Mouse (Mus musculus): ENCODE measurements around the gene 4930556J24Rik. TPM values are rescaled to one million over a fixed set of nuclear protein-coding genes. Genes with fewer than 3 reads are reported as not detected.

The 4930556J24Rik gene
- polyA plus RNA-seq, 1 experiment from 2014 or later = not detected

GRCm38 (mm10) chr11:3893970-3894369, 82.6 kb downstream of the 4930556J24Rik start:
- Histone ChIP-seq H3K4me1 (ENCODE audit: insufficient read depth) (peaks cover 11% of the 10 kb centered on the region), H3K36me3 (replicated peaks; ENCODE audit: insufficient read depth, low read length) (no peaks in the 10 kb centered on the region), H3K27ac (ENCODE audit: low read depth) (no peak overlapping the region), H3K9me3 (ENCODE audit: low read length) (no peaks in the 10 kb centered on the region), H3K4me3 (ENCODE audit: low read depth, low read length) (no peak overlapping the region), H3K27me3 (ENCODE audit: insufficient read depth, low read length) (no peaks in the 10 kb centered on the region), H3K9ac (replicated peaks) (no peak overlapping the region), H3K4me2 (ENCODE audit: low read depth, low read length) (no peak overlapping the region)
- WGBS (ENCODE audit: insufficient replicate concordance) = 66% methylated on average over 6 of the region's 6 CpGs
- DNase-seq (no peak), ATAC-seq (no peak)
- TF ChIP-seq CTCF (IDR thresholded peaks at IDR 0.05; ENCODE audit: low read depth) (no peak), EP300 (IDR thresholded peaks at IDR 0.05; ENCODE audit: low read depth) (no peak)

Other genes with a start within 250 kb of the 4930556J24Rik start
- gene Osbp2, start 112.9 kb downstream of the 4930556J24Rik start, polyA plus RNA-seq (2015; fragmentation: Nextera tagmentation; extraction: Ambion mirVana) = 0.07 TPM in 1 of 2 replicates, not detected in the other
- gene 4921536K21Rik, start 81.7 kb downstream of the 4930556J24Rik start, polyA plus RNA-seq (2015; fragmentation: Nextera tagmentation; extraction: Ambion mirVana) = not detected in 2 replicates
- gene Dusp18, start 81.5 kb downstream of the 4930556J24Rik start, polyA plus RNA-seq (2015; fragmentation: Nextera tagmentation; extraction: Ambion mirVana) = 0.19 and 0.27 TPM in 2 replicates
- gene Slc35e4, start 62.1 kb downstream of the 4930556J24Rik start, polyA plus RNA-seq (2015; fragmentation: Nextera tagmentation; extraction: Ambion mirVana) = 0.43 and 0.46 TPM in 2 replicates
- 55.5 and 61.3 TPM in 2 replicates for gene Tcn2, start 44.6 kb downstream of the 4930556J24Rik start, polyA plus RNA-seq (2015; fragmentation: Nextera tagmentation; extraction: Ambion mirVana)
- gene Pes1, start 12.8 kb downstream of the 4930556J24Rik start, polyA plus RNA-seq (2015; fragmentation: Nextera tagmentation; extraction: Ambion mirVana) = 24.3 and 26.5 TPM in 2 replicates
- gene Gal3st1, start 6.9 kb upstream of the 4930556J24Rik start, polyA plus RNA-seq (2015; fragmentation: Nextera tagmentation; extraction: Ambion mirVana) = 7.5 and 8.5 TPM in 2 replicates
- gene Sec14l4, start 54.7 kb upstream of the 4930556J24Rik start, polyA plus RNA-seq (2015; fragmentation: Nextera tagmentation; extraction: Ambion mirVana) = 10.9 and 12.1 TPM in 2 replicates
- 0.11 TPM in 1 of 2 replicates, not detected in the other for gene Sec14l3, start 88.1 kb upstream of the 4930556J24Rik start, polyA plus RNA-seq (2015; fragmentation: Nextera tagmentation; extraction: Ambion mirVana)
- gene Mtfp1, start 118.7 kb upstream of the 4930556J24Rik start, polyA plus RNA-seq (2015; fragmentation: Nextera tagmentation; extraction: Ambion mirVana) = 17.7 and 21.1 TPM in 2 replicates
- 48.0 and 54.2 TPM in 2 replicates for gene Sec14l2, start 146.6 kb upstream of the 4930556J24Rik start, polyA plus RNA-seq (2015; fragmentation: Nextera tagmentation; extraction: Ambion mirVana)
- gene Rnf215, start 158.4 kb upstream of the 4930556J24Rik start, polyA plus RNA-seq (2015; fragmentation: Nextera tagmentation; extraction: Ambion mirVana) = 6.4 and 6.8 TPM in 2 replicates
- 0.36 and 0.52 TPM in 2 replicates for gene Ccdc157, start 183.5 kb upstream of the 4930556J24Rik start, polyA plus RNA-seq (2015; fragmentation: Nextera tagmentation; extraction: Ambion mirVana)
- 8.5 and 8.8 TPM in 2 replicates for gene Sf3a1, start 183.6 kb upstream of the 4930556J24Rik start, polyA plus RNA-seq (2015; fragmentation: Nextera tagmentation; extraction: Ambion mirVana)
- 5.6 and 7.0 TPM in 2 replicates for gene Tbc1d10a, start 210.0 kb upstream of the 4930556J24Rik start, polyA plus RNA-seq (2015; fragmentation: Nextera tagmentation; extraction: Ambion mirVana)
- gene Castor1, start 241.4 kb upstream of the 4930556J24Rik start, polyA plus RNA-seq (2015; fragmentation: Nextera tagmentation; extraction: Ambion mirVana) = 1.8 and 2.0 TPM in 2 replicates

Data from liver, postnatal 0 days (tissue).